16 mouse cellular contexts compared by ENCODE assay signal in genomic region chr5:124171781-124172180, GRCm38 (mm10). TPM values are rescaled to one million over a fixed set of nuclear protein-coding genes. Genes with fewer than 3 reads are reported as not detected.
DNase-seq lines count a peak whose midpoint lies in the region; ATAC-seq and TF ChIP-seq lines count a peak whose summit lies in the region.
"Had no signal": no experiment of that assay in that cellular context is flagged by ENCODE, and none has a peak within 500 bp of the region (broad histone marks: within the 10 kb centered on the region; RNA-seq: fewer than 3 reads in every experiment).

No protein-coding gene starts in this region.

- ATAC-seq in erythroblast, adult 5-6 weeks (replicated peaks; ENCODE audit: low FRiP score, poor library complexity, severe bottlenecking), result no peak
- no peak for ATAC-seq in CD4-positive, CD25-positive, alpha-beta regulatory T cell, adult 4 months
- ATAC-seq: forebrain, embryonic 16.5 days; hindbrain, embryonic 16.5 days; Patski had no signal

- H3K27ac ChIP-seq in heart, adult 2 months, result peak overlapping the region; percentile 84
- H3K27ac ChIP-seq: embryonic facial prominence, embryonic 13.5 days had no signal

- intact Hi-C loops in heart, postnatal 25 days (cut with DNase I), result no loop called here
- intact Hi-C loops in heart, adult 2 months (cut with DNase I), result loop anchor here (5.0 kb wide), 1 partner anchor 36 kb away; no protein-coding TSS in a partner anchor
- intact Hi-C loops in heart, postnatal 10 days (cut with DNase I), result no loop called here

- TF ChIP-seq CTCF in heart, adult 2 months (IDR thresholded peaks at IDR 0.05), result no peak

- no peak overlapping the region for H3K4me3 ChIP-seq in heart, adult 2 months
- H3K4me3 ChIP-seq: embryonic facial prominence, embryonic 13.5 days had no signal

- TF ChIP-seq POLR2A in heart, adult 2 months (IDR thresholded peaks at IDR 0.05; ENCODE audit: insufficient read depth, low read depth, low read length), result no peak

- peak overlapping the region; percentile 15; the same call in 1 of the 2 replicates for H3K9ac ChIP-seq in heart, adult 2 months (ENCODE audit: low read depth, low read length)
- H3K9ac ChIP-seq: embryonic facial prominence, embryonic 13.5 days had no signal

- peak; percentile 96 for DNase-seq in heart, adult 11 months
- no peak for DNase-seq in heart, postnatal 25 days (ENCODE audit: low spot score)
- peak; percentile 77 for DNase-seq in adrenal gland, adult 8-10 months
- DNase-seq in heart, adult 2 months, result peak in 1 of 2 experiments; percentile 62
- DNase-seq in heart, postnatal 10 days, result peak; percentile 72 to 74
- no peak for DNase-seq in c-Kit-positive CD71-positive TER-119-positive erythroid progenitor cells, embryonic 14.5 days (ENCODE audit: low spot score)
- DNase-seq: gastrocnemius, postnatal 25 days; left cerebral cortex, postnatal 4 days; lung, adult 18-20 months had no signal

- no peaks in the 10 kb centered on the region for H3K27me3 ChIP-seq in heart, adult 2 months (ENCODE audit: control insufficient read depth, insufficient read depth, low read length)
- H3K27me3 ChIP-seq: CH12.LX; embryonic facial prominence, embryonic 13.5 days; Patski had no signal

- no peaks in the 10 kb centered on the region; the same call in 1 of the 2 replicates for H3K79me2 ChIP-seq in heart, adult 2 months (replicated peaks; ENCODE audit: control insufficient read depth, insufficient read depth, low read length)

- H3K4me1 ChIP-seq in heart, adult 2 months (ENCODE audit: control insufficient read depth, insufficient read depth, low read length), result peaks cover 28% of the 10 kb centered on the region

- peaks cover 5% of the 10 kb centered on the region; the same call in 1 of the 2 replicates for H3K36me3 ChIP-seq in heart, adult 2 months (ENCODE audit: control insufficient read depth, insufficient read depth, low read length)
- H3K36me3 ChIP-seq: embryonic facial prominence, embryonic 13.5 days had no signal

- peak; percentile 55; the same call in 1 of the 2 replicates for TF ChIP-seq EP300 in heart, adult 2 months (IDR thresholded peaks at IDR 0.05; ENCODE audit: insufficient read depth, low read depth, low read length)

- 30% methylated on average over 9 of the region's 9 CpGs for WGBS in heart, adult 2 months

RNA-seq across cellular contexts. Expression of gene Arl6ip4, which starts 55.9 kb away (rescaled TPM):
- 10 to 100 TPM; 36.2 to 43.0 TPM for total RNA-seq in heart, postnatal 25 days (2021)
- total RNA-seq in adrenal gland, adult 8-10 months (2022), result 10 to 100 TPM; 46.4 to 72.0 (median 57.1) TPM
- 10 to 100 TPM; 34.2 to 41.5 TPM for total RNA-seq in heart, adult 2 months (2021)
- polyA plus RNA-seq in heart, adult 2 months (2012; rRNA removed), result 16.9 and 17.5 TPM in 2 replicates
- total RNA-seq in heart, postnatal 10 days (2021), result 10 to 100 TPM; 47.9 to 52.7 TPM
- total RNA-seq in erythroblast, adult 5-6 weeks (2015; ENCODE audit: low replicate concordance), result 18.4 and 22.9 TPM in 2 replicates
- 12.2 and 65.1 TPM in 2 replicates for total RNA-seq in erythroblast, adult 5-6 weeks (2017; ENCODE audit: low replicate concordance)
- polyA plus RNA-seq in CD4-positive, CD25-positive, alpha-beta regulatory T cell, adult 4 months (2017; shearing (Covaris generic)), result 10 to 100 TPM; 48.7 to 61.0 TPM

RNA-seq across cellular contexts. Expression of gene Ogfod2, which starts 59.7 kb away (rescaled TPM):
- total RNA-seq in heart, postnatal 25 days (2021), result 10 to 100 TPM; 12.5 to 13.9 TPM
- total RNA-seq in adrenal gland, adult 8-10 months (2022), result 10 to 100 TPM; 51.2 to 59.3 (median 55.6) TPM
- total RNA-seq in heart, adult 2 months (2021), result 10 to 100 TPM; 14.6 to 16.4 TPM
- polyA plus RNA-seq in heart, adult 2 months (2012; rRNA removed), result 25.5 and 30.0 TPM in 2 replicates
- total RNA-seq in heart, postnatal 10 days (2021), result 10 to 100 TPM; 11.9 to 14.2 TPM
- total RNA-seq in erythroblast, adult 5-6 weeks (2015; ENCODE audit: low replicate concordance), result 4.8 and 6.9 TPM in 2 replicates
- total RNA-seq in erythroblast, adult 5-6 weeks (2017; ENCODE audit: low replicate concordance), result 13.9 and 19.9 TPM in 2 replicates
- polyA plus RNA-seq in CD4-positive, CD25-positive, alpha-beta regulatory T cell, adult 4 months (2017; shearing (Covaris generic)), result 10 to 100 TPM; 25.6 to 51.6 TPM

Comparison
In these comparisons a context has a peak if more than half of its experiments do, and no peak if none do; other contexts are left out.
1. DNase-seq: peak in heart, adult 11 months (single experiment), adrenal gland, adult 8-10 months (single experiment) and heart, postnatal 10 days (2 of 2); none in heart, postnatal 25 days (single experiment) and c-Kit-positive CD71-positive TER-119-positive erythroid progenitor cells, embryonic 14.5 days (single experiment).